Mouse (Mus musculus): ENCODE measurements around the gene Hecw2. TPM values are rescaled to one million over a fixed set of nuclear protein-coding genes. Genes with fewer than 3 reads are reported as not detected.

Hecw2 gene
- total and polyA plus RNA-seq, 2 experiments from 2014 or later = 4.6 to 15.4 TPM

GRCm38 (mm10) chr1:53851334-53851733, 343.6 kb downstream of the Hecw2 start:
- H3K9ac ChIP-seq = no peak overlapping the region
- no peaks in the 10 kb centered on the region for H3K9me3 ChIP-seq (ENCODE audit: low read length)
- H3K4me1 ChIP-seq (ENCODE audit: insufficient read depth) = no peaks in the 10 kb centered on the region
- TF ChIP-seq CTCF (IDR thresholded peaks at IDR 0.05; ENCODE audit: low read depth) = no peak
- ATAC-seq (no peak), DNase-seq (no peak)
- no peak overlapping the region for H3K4me2 ChIP-seq (ENCODE audit: low read depth)
- no peaks in the 10 kb centered on the region for H3K27me3 ChIP-seq (ENCODE audit: insufficient read depth, low read length)
- no peak overlapping the region for H3K27ac ChIP-seq (ENCODE audit: low read depth, low read length)
- H3K4me3 ChIP-seq (ENCODE audit: low read depth, low read length) = no peak overlapping the region
- no peaks in the 10 kb centered on the region for H3K36me3 ChIP-seq (ENCODE audit: insufficient read depth)
- WGBS = 83% methylated on average over 8 of the region's 8 CpGs

DNA sequence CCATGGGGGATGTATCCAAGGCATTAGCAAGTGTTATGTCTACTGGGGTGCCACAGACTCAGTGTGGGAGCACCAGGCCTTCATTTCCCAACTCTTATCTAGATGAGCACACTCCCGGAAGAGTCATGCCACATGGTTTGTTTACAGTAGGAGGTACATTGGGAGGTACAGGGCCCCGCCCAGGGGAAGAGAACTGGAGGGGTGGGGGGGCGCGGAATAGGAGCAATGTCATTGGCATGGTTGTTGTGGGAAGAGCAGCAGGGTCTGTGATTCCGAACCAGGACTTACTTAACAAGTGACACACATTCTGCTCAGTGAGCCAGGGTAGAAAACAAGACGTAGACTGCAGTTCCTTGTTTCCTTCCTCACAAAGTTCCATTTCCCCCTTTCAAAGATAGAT, 344.1 kb downstream of the Hecw2 start:
- ATAC-seq (no peak), DNase-seq (no peak)
- 91% methylated on average over 6 of the region's 6 CpGs for WGBS

GRCm38 (mm10) chr1:53846665-53847237, 348.2 kb downstream of the Hecw2 start:
- ATAC-seq = no peak
- Histone ChIP-seq H3K36me3 (ENCODE audit: insufficient read depth) (no peaks in the 10 kb centered on the region), H3K9me3 (ENCODE audit: low read length) (no peaks in the 10 kb centered on the region), H3K27me3 (ENCODE audit: insufficient read depth, low read length) (no peaks in the 10 kb centered on the region), H3K9ac (no peak overlapping the region), H3K4me3 (ENCODE audit: low read depth, low read length) (no peak overlapping the region), H3K4me2 (ENCODE audit: low read depth) (no peak overlapping the region), H3K27ac (ENCODE audit: low read depth, low read length) (no peak overlapping the region), H3K4me1 (ENCODE audit: insufficient read depth) (no peaks in the 10 kb centered on the region)
- no peak for TF ChIP-seq CTCF (IDR thresholded peaks at IDR 0.05; ENCODE audit: low read depth)
- WGBS = 43% methylated on average over 2 of the region's 2 CpGs
- no peak for DNase-seq

More for the DNA sequence above, 344.1 kb downstream of the Hecw2 start:
- no peaks in the 10 kb centered on the region for H3K9me3 ChIP-seq (ENCODE audit: low read length)
- H3K27ac ChIP-seq (ENCODE audit: low read depth, low read length) = no peak overlapping the region
- no peaks in the 10 kb centered on the region for H3K27me3 ChIP-seq (ENCODE audit: insufficient read depth, low read length)
- no peaks in the 10 kb centered on the region for H3K36me3 ChIP-seq (ENCODE audit: insufficient read depth)
- no peak overlapping the region for H3K4me2 ChIP-seq (ENCODE audit: low read depth)
- no peaks in the 10 kb centered on the region for H3K4me1 ChIP-seq (ENCODE audit: insufficient read depth)
- no peak for TF ChIP-seq CTCF (IDR thresholded peaks at IDR 0.05; ENCODE audit: low read depth)
- no peak overlapping the region for H3K9ac ChIP-seq
- no peak overlapping the region for H3K4me3 ChIP-seq (ENCODE audit: low read depth, low read length)

- H3K27me3 ChIP-seq (ENCODE audit: insufficient read depth, low read length) = no peaks in the 10 kb centered on the region
- no peaks in the 10 kb centered on the region for H3K4me1 ChIP-seq (ENCODE audit: insufficient read depth)
- DNase-seq (no peak), ATAC-seq (no peak)
- TF ChIP-seq CTCF (IDR thresholded peaks at IDR 0.05; ENCODE audit: low read depth) = no peak
- H3K27ac ChIP-seq (ENCODE audit: low read depth, low read length) = no peak overlapping the region
- H3K4me2 ChIP-seq (ENCODE audit: low read depth) = no peak overlapping the region
- no peak overlapping the region for H3K4me3 ChIP-seq (ENCODE audit: low read depth, low read length)
- H3K9me3 ChIP-seq (ENCODE audit: low read length) = no peaks in the 10 kb centered on the region
- WGBS = 76% methylated on average over 8 of the region's 8 CpGs
- H3K36me3 ChIP-seq (ENCODE audit: insufficient read depth) = no peaks in the 10 kb centered on the region
- H3K9ac ChIP-seq = no peak overlapping the region
Observed at GRCm38 (mm10) chr1:53845854-53846253, 349.1 kb downstream of the Hecw2 start.

GRCm38 (mm10) chr1:53844914-53845612, 349.9 kb downstream of the Hecw2 start:
- Histone ChIP-seq H3K4me1 (ENCODE audit: insufficient read depth) (no peaks in the 10 kb centered on the region), H3K9ac (no peak overlapping the region), H3K36me3 (ENCODE audit: insufficient read depth) (no peaks in the 10 kb centered on the region), H3K27me3 (ENCODE audit: insufficient read depth, low read length) (no peaks in the 10 kb centered on the region), H3K27ac (ENCODE audit: low read depth, low read length) (no peak overlapping the region), H3K4me2 (ENCODE audit: low read depth) (no peak overlapping the region), H3K4me3 (ENCODE audit: low read depth, low read length) (no peak overlapping the region), H3K9me3 (ENCODE audit: low read length) (no peaks in the 10 kb centered on the region)
- DNase-seq (no peak), ATAC-seq (no peak)
- no peak for TF ChIP-seq CTCF (IDR thresholded peaks at IDR 0.05; ENCODE audit: low read depth)
- 68% methylated on average over 5 of the region's 5 CpGs for WGBS

DNA sequence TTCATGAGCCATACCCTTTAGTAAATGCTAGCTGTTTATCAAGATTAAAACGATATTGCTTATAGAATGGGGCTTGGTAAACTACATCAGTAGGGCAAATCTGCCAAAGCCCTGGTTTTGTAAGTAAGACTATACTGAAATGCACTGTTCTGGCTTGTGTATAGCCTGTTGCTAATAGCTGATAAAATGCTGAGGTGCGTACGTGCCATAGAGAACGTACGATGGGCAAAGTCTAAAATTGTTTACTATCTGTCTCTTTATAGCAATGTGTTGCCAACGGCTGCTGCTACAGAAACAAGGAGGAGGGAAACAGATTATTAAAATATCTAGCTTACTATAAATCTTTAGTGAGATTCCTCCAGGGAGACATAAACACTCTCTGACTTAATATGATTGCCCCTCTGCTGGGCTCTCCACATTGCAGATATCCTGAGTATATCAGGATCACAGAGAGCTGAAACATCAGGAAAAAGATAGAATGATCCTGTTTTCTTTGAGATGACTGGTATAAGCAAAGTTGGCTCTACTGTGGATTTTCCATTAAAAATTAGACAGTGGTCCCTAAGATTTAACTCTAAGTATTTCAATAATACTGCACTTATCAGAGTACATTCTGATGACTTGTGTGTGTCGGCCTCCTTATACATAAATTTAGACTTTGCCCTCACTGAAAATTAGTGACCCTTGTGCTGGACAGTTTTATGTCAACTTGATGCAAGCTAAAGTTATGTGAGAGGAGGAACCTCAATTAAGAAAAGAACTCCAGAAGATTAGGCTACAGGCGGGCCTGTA, 350.6 kb downstream of the Hecw2 start:
- H3K4me1 ChIP-seq (ENCODE audit: insufficient read depth) = no peaks in the 10 kb centered on the region
- 89% methylated on average over 8 of the region's 8 CpGs for WGBS
- no peaks in the 10 kb centered on the region for H3K36me3 ChIP-seq (ENCODE audit: insufficient read depth)
- no peak for TF ChIP-seq CTCF (IDR thresholded peaks at IDR 0.05; ENCODE audit: low read depth)
- no peaks in the 10 kb centered on the region for H3K27me3 ChIP-seq (ENCODE audit: insufficient read depth, low read length)
- no peak for DNase-seq
- no peak overlapping the region for H3K4me2 ChIP-seq (ENCODE audit: low read depth)
- ATAC-seq = no peak
- H3K9ac ChIP-seq = no peak overlapping the region
- no peak overlapping the region for H3K27ac ChIP-seq (ENCODE audit: low read depth, low read length)
- no peaks in the 10 kb centered on the region for H3K9me3 ChIP-seq (ENCODE audit: low read length)
- no peak overlapping the region for H3K4me3 ChIP-seq (ENCODE audit: low read depth, low read length)

GRCm38 (mm10) chr1:53843051-53843450, 351.9 kb downstream of the Hecw2 start:
- Histone ChIP-seq H3K4me3 (ENCODE audit: low read depth, low read length) (no peak overlapping the region), H3K9ac (no peak overlapping the region), H3K36me3 (ENCODE audit: insufficient read depth) (no peaks in the 10 kb centered on the region), H3K27ac (ENCODE audit: low read depth, low read length) (no peak overlapping the region), H3K9me3 (ENCODE audit: low read length) (no peaks in the 10 kb centered on the region), H3K4me2 (ENCODE audit: low read depth) (no peak overlapping the region), H3K4me1 (ENCODE audit: insufficient read depth) (no peaks in the 10 kb centered on the region), H3K27me3 (ENCODE audit: insufficient read depth, low read length) (no peaks in the 10 kb centered on the region)
- DNase-seq (no peak), ATAC-seq (no peak)
- TF ChIP-seq CTCF (IDR thresholded peaks at IDR 0.05; ENCODE audit: low read depth) = no peak
- WGBS = 81% methylated on average over 3 of the region's 3 CpGs
